16 mouse cellular contexts compared by ENCODE assay signal in genomic region chr16:44133187-44133586, GRCm38 (mm10).
"Had no signal": no experiment of that assay in that cellular context is flagged by ENCODE, and none has a peak within 500 bp of the region (broad histone marks: within the 10 kb centered on the region; RNA-seq: fewer than 3 reads in every experiment).

No protein-coding gene starts in this region.

- H3K27me3 ChIP-seq: liver, embryonic 12.5 days; lung, embryonic 15.5 days; midbrain, embryonic 12.5 days; neural tube, embryonic 13.5 days; neural tube, embryonic 15.5 days; stomach, embryonic 15.5 days had no signal

- H3K4me2 ChIP-seq: liver, embryonic 12.5 days; lung, embryonic 15.5 days; midbrain, embryonic 12.5 days; neural tube, embryonic 13.5 days; neural tube, embryonic 15.5 days; stomach, embryonic 15.5 days had no signal

- H3K9ac ChIP-seq: liver, embryonic 12.5 days; liver, embryonic 14.5 days; lung, embryonic 15.5 days; midbrain, embryonic 12.5 days; neural tube, embryonic 13.5 days; neural tube, embryonic 15.5 days; stomach, embryonic 15.5 days had no signal

- H3K4me3 ChIP-seq: liver, embryonic 12.5 days; lung, embryonic 15.5 days; midbrain, embryonic 10.5 days; midbrain, embryonic 12.5 days; myocyte; neural tube, embryonic 13.5 days; neural tube, embryonic 15.5 days; stomach, embryonic 15.5 days had no signal

- DNase-seq: lung, adult 18-20 months; midbrain, embryonic 14.5 days; right cerebral cortex, postnatal 14 days; thymus, adult 18-20 months; thymus, postnatal 14 days; thymus, postnatal 36 days had no signal

- ATAC-seq: liver, embryonic 12.5 days; midbrain, embryonic 16.5 days had no signal

- H3K36me3 ChIP-seq: liver, embryonic 12.5 days; lung, embryonic 15.5 days; midbrain, embryonic 10.5 days; midbrain, embryonic 12.5 days; neural tube, embryonic 13.5 days; neural tube, embryonic 15.5 days; stomach, embryonic 15.5 days had no signal

- H3K9me3 ChIP-seq: liver, embryonic 12.5 days; lung, embryonic 15.5 days; midbrain, embryonic 10.5 days; midbrain, embryonic 12.5 days; neural tube, embryonic 13.5 days; neural tube, embryonic 15.5 days; stomach, embryonic 15.5 days had no signal

- H3K27ac ChIP-seq: liver, embryonic 12.5 days; liver, embryonic 14.5 days; lung, embryonic 15.5 days; midbrain, embryonic 10.5 days; midbrain, embryonic 12.5 days; neural tube, embryonic 13.5 days; neural tube, embryonic 15.5 days; stomach, embryonic 15.5 days had no signal
